Mouse (Mus musculus): Measurements from ENCODE around the gene Slco1b2. TPM values are rescaled to one million over a fixed set of nuclear protein-coding genes. Genes with fewer than 3 reads are reported as not detected.

Gene Slco1b2
- total RNA-seq, 1 experiment: 0.18 TPM

DNA sequence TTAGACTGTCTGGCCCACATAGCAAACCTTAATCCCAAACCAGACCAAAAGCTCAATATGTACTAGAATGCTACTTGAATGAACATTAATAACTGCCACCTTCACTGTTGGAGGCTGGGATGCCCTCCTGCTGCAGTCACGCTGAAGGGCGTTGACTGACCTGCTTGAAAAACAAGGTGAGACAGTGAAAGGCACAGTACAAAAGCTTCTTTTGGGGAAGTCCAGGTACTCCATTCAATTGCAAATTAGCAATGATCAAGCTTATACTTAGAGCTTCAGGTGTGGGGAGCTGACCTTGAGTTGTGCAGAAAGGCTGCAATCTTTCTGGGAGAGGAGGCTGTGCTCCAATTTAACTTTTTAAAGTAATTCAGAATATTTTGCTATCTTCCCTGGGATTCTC is 32.3 kb upstream of the Slco1b2 start:
- no peaks in the 10 kb centered on the region for H3K9me3 ChIP-seq (ENCODE audit: control insufficient read depth, insufficient read depth, low read depth, low read length)
- no peak overlapping the region for H3K4me3 ChIP-seq (ENCODE audit: insufficient read depth in 1 of 2, low read depth in 1 of 2, low read length in 2 of 2, poor library complexity in 1 of 2, severe bottlenecking in 1 of 2)
- DNase-seq (ENCODE audit: low read depth, low spot score): no peak
- H3K9ac ChIP-seq (ENCODE audit: insufficient read depth, low read depth, low read length, poor library complexity, severe bottlenecking): no peak overlapping the region
- H3K36me3 ChIP-seq (ENCODE audit: control insufficient read depth, insufficient read depth, low read length, poor library complexity, severe bottlenecking): peaks cover 5% of the 10 kb centered on the region; the same call in 1 of the 2 replicates
- H3K27ac ChIP-seq (ENCODE audit: insufficient read depth, low read depth, low read length, poor library complexity, severe bottlenecking): peak overlapping the region; percentile 57; the same call in 1 of the 2 replicates
- H3K4me1 ChIP-seq (ENCODE audit: control insufficient read depth in 2 of 2, insufficient read depth in 2 of 2, low read length in 2 of 2, poor library complexity in 1 of 2): peaks cover 1 to 3% of the 10 kb centered on the region in 2 experiments; a peak in 1 of 4 replicates
- TF ChIP-seq ZNF384 (IDR thresholded peaks at IDR 0.05; ENCODE audit: low read depth, low read length) (no peak), MAFK (IDR thresholded peaks at IDR 0.05; ENCODE audit: insufficient read depth, low read depth, low read length) (no peak), CHD2 (IDR thresholded peaks at IDR 0.05; ENCODE audit: low read depth, low read length) (0 out of 2 replicates have a peak, but pooled peaks have one; percentile 41), ZC3H11A (IDR thresholded peaks at IDR 0.05; ENCODE audit: borderline replicate concordance, low read depth, low read length) (no peak)
- in situ Hi-C loops (cut with MboI; ENCODE audit: low sequenced_read_pairs in 2 of 2, unreplicated experiment in 2 of 2): no loop called here

DNA sequence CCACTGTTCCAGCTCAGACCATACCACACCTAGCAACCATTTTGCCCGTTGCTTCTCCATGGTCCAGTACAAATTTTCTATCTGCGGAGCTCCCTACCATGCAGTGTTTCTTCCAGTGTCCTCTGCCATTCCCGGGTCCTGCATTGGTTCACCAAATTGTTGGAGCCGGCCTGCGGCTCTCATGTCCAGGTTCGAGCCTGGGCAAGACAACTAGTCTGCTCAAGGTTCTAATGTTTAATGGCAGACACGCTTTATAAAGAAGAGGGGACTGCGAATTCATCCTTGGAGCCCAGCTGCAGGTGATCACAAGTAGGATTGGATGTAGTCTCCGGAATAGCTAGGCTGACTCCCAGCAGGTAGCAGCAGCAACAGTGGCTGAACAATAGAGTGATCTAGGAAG is 28.4 kb upstream of the Slco1b2 start:
- H3K4me3 ChIP-seq (ENCODE audit: insufficient read depth in 1 of 2, low read depth in 1 of 2, low read length in 2 of 2, poor library complexity in 1 of 2, severe bottlenecking in 1 of 2): peak overlapping the region; percentile 79 to 91
- peak overlapping the region; percentile 98 for H3K27ac ChIP-seq (ENCODE audit: insufficient read depth, low read depth, low read length, poor library complexity, severe bottlenecking)
- peak overlapping the region; percentile 87 for H3K9ac ChIP-seq (ENCODE audit: insufficient read depth, low read depth, low read length, poor library complexity, severe bottlenecking)

DNA sequence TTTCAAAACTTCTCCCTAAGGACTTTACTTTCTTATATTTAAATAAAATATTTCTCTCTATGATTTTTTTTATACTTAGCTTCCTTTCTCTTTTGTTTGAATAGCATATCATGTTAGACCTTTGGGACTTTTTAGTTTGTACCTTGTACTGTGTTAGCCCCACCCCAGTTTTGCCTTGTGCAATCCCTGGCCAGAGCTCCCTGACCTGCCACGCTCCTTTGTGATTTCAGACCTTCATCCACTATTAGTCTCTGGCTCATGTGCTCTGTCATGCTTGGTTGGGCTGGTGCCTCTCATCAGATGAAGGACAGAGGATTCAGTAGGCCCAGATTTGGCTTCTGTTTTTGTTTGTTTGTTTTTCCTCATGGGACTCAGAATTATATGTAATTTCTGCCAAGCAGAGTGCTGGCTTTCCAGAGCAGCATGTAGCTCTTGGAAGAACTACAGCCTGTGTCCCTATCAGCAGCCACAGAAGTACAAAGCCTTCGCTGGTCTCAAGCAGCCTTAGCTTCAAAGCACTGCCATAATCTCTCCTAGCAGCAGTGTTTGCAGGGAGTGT is 18.5 kb upstream of the Slco1b2 start:
- H3K9ac ChIP-seq (ENCODE audit: insufficient read depth, low read depth, low read length, poor library complexity, severe bottlenecking): no peak overlapping the region
- no peak overlapping the region for H3K27ac ChIP-seq (ENCODE audit: insufficient read depth, low read depth, low read length, poor library complexity, severe bottlenecking)
- in situ Hi-C loops (cut with MboI; ENCODE audit: low sequenced_read_pairs in 2 of 2, unreplicated experiment in 2 of 2): no loop called here
- no peaks in the 10 kb centered on the region for H3K9me3 ChIP-seq (ENCODE audit: control insufficient read depth, insufficient read depth, low read depth, low read length)
- no peaks in the 10 kb centered on the region for H3K36me3 ChIP-seq (ENCODE audit: control insufficient read depth, insufficient read depth, low read length, poor library complexity, severe bottlenecking)
- no peak for DNase-seq (ENCODE audit: low read depth, low spot score)
- H3K4me1 ChIP-seq (ENCODE audit: control insufficient read depth in 2 of 2, insufficient read depth in 2 of 2, low read length in 2 of 2, poor library complexity in 1 of 2): no peaks in the 10 kb centered on the region
- TF ChIP-seq HCFC1 (IDR thresholded peaks at IDR 0.05; ENCODE audit: borderline replicate concordance, insufficient read depth, low read length): no peak
- no peak for TF ChIP-seq ZNF384 (IDR thresholded peaks at IDR 0.05; ENCODE audit: low read depth, low read length)
- TF ChIP-seq MAFK (IDR thresholded peaks at IDR 0.05; ENCODE audit: insufficient read depth, low read depth, low read length): no peak
- TF ChIP-seq CHD2 (IDR thresholded peaks at IDR 0.05; ENCODE audit: low read depth, low read length): no peak
- H3K4me3 ChIP-seq (ENCODE audit: insufficient read depth in 1 of 2, low read depth in 1 of 2, low read length in 2 of 2, poor library complexity in 1 of 2, severe bottlenecking in 1 of 2): no peak overlapping the region

More for the DNA sequence above, 28.4 kb upstream of the Slco1b2 start:
- in situ Hi-C loops (cut with MboI; ENCODE audit: low sequenced_read_pairs in 2 of 2, unreplicated experiment in 2 of 2): no loop called here
- no peak for DNase-seq (ENCODE audit: low read depth, low spot score)
- H3K36me3 ChIP-seq (ENCODE audit: control insufficient read depth, insufficient read depth, low read length, poor library complexity, severe bottlenecking): peaks cover 3% of the 10 kb centered on the region; the same call in 1 of the 2 replicates
- peaks cover 1 to 3% of the 10 kb centered on the region in 2 experiments; a peak in 1 of 4 replicates for H3K4me1 ChIP-seq (ENCODE audit: control insufficient read depth in 2 of 2, insufficient read depth in 2 of 2, low read length in 2 of 2, poor library complexity in 1 of 2)
- H3K9me3 ChIP-seq (ENCODE audit: control insufficient read depth, insufficient read depth, low read depth, low read length): no peaks in the 10 kb centered on the region
- TF ChIP-seq HCFC1 (IDR thresholded peaks at IDR 0.05; ENCODE audit: borderline replicate concordance, insufficient read depth, low read length): no peak
- TF ChIP-seq CHD2 (IDR thresholded peaks at IDR 0.05; ENCODE audit: low read depth, low read length): no peak
- TF ChIP-seq MAFK (IDR thresholded peaks at IDR 0.05; ENCODE audit: insufficient read depth, low read depth, low read length): no peak
- no peak; the same call in 1 of the 2 replicates for TF ChIP-seq ZNF384 (IDR thresholded peaks at IDR 0.05; ENCODE audit: low read depth, low read length)
- no peak for TF ChIP-seq ZC3H11A (IDR thresholded peaks at IDR 0.05; ENCODE audit: borderline replicate concordance, low read depth, low read length)

DNA sequence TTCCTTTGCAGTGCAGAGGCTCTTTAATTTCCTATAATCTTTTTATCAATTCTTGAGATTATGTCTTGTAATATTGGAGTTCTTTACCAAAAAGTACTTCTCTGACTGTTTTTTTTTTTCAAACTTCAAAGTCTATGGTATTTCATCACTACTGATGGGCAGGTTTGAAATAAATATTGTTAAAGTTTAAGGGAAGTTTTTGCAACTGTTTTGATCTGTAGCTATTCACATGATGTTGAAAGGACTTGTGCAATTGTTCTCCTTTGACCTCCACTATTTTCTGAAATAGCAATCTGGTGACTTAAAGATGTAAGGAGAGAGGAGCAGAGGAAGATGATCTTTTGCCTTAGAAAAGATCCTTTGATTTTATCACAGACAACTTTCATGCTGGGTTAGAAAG is 15.3 kb upstream of the Slco1b2 start:
- no peak for TF ChIP-seq ZC3H11A (IDR thresholded peaks at IDR 0.05; ENCODE audit: borderline replicate concordance, low read depth, low read length)
- no peak for TF ChIP-seq ZNF384 (IDR thresholded peaks at IDR 0.05; ENCODE audit: low read depth, low read length)
- no peak for TF ChIP-seq MAFK (IDR thresholded peaks at IDR 0.05; ENCODE audit: insufficient read depth, low read depth, low read length)
- no peak for TF ChIP-seq CHD2 (IDR thresholded peaks at IDR 0.05; ENCODE audit: low read depth, low read length)
- TF ChIP-seq HCFC1 (IDR thresholded peaks at IDR 0.05; ENCODE audit: borderline replicate concordance, insufficient read depth, low read length): no peak
- H3K4me1 ChIP-seq (ENCODE audit: control insufficient read depth in 2 of 2, insufficient read depth in 2 of 2, low read length in 2 of 2, poor library complexity in 1 of 2): no peaks in the 10 kb centered on the region
- no peaks in the 10 kb centered on the region for H3K36me3 ChIP-seq (ENCODE audit: control insufficient read depth, insufficient read depth, low read length, poor library complexity, severe bottlenecking)
- DNase-seq (ENCODE audit: low read depth, low spot score): no peak
- no peak overlapping the region for H3K27ac ChIP-seq (ENCODE audit: insufficient read depth, low read depth, low read length, poor library complexity, severe bottlenecking)
- H3K4me3 ChIP-seq (ENCODE audit: insufficient read depth in 1 of 2, low read depth in 1 of 2, low read length in 2 of 2, poor library complexity in 1 of 2, severe bottlenecking in 1 of 2): no peak overlapping the region
- H3K9me3 ChIP-seq (ENCODE audit: control insufficient read depth, insufficient read depth, low read depth, low read length): no peaks in the 10 kb centered on the region
- H3K9ac ChIP-seq (ENCODE audit: insufficient read depth, low read depth, low read length, poor library complexity, severe bottlenecking): no peak overlapping the region
- in situ Hi-C loops (cut with MboI; ENCODE audit: low sequenced_read_pairs in 2 of 2, unreplicated experiment in 2 of 2): no loop called here
